Mouse (Mus musculus): ENCODE data around the gene Cdh18. TPM values are rescaled to one million over a fixed set of nuclear protein-coding genes. Genes with fewer than 3 reads are reported as not detected.
"Not testable (repeated sequence)": the region's sequence is repeated elsewhere in the genome, so short reads cannot be mapped to it uniquely, and the experiment has no call there.

Cdh18 gene
- total RNA-seq, 2 experiments from 2014 or later: not detected

DNA sequence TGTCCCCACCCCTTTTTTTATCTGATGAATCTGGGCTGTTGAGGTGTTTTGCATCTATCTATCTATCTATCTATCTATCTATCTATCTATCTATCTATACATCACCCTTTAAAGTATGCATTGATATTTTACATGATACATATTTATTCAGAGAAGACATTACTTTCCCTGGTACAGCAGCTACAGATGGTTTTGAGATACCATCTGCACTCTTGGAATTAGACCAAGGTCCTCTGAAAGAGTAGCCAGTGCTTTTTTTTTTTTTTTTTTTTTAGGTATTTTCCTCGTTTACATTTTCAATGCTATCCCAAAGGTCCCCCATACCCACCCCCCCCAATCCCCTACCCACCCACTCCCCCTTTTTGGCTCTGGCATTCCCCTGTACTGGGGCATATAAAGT is 594.1 kb downstream of the Cdh18 start:
- intact Hi-C loops (cut with DNase I); DNase-seq: not testable (repeated sequence)

DNA sequence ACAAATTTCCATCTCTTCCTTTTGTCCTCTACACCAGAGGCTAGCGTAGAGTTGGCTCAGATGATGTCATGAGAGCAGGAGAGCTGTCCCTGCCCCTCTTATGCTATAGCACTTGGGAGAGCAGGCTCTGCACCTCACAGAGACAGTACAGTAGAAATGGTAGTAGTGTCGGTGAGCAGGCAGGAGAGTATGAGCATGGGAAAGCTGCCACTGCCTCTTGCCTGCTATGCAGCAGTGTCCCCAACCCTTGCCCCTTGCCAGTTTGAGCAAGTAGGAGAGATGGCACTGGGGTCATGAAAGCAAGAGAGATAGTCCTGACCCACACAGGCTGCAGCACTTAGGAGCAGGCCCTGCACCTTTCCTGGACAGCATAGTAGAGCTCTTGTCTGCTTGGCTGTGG is 607.1 kb downstream of the Cdh18 start:
- intact Hi-C loops (cut with DNase I): no loop called here
- no peak for DNase-seq

DNA sequence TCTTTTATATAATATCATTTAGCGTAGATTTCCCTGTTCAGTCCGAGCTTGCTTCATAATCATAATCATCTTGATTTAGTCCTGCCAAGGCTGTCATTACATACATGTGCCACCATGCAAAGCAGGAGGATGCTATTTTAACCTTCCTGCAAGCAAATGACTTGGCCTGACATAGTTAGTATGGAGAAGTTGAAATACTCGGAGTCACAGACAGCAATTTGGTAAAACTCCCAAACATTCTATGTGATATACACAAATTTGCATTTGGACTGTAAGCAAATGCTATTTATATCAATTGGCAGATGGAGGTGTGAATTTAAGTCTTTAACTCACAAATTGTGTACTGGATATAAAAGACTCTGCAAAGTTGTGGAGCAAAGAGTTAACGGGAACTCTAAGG is 616.0 kb downstream of the Cdh18 start:
- intact Hi-C loops (cut with DNase I): no loop called here
- DNase-seq: no peak

DNA sequence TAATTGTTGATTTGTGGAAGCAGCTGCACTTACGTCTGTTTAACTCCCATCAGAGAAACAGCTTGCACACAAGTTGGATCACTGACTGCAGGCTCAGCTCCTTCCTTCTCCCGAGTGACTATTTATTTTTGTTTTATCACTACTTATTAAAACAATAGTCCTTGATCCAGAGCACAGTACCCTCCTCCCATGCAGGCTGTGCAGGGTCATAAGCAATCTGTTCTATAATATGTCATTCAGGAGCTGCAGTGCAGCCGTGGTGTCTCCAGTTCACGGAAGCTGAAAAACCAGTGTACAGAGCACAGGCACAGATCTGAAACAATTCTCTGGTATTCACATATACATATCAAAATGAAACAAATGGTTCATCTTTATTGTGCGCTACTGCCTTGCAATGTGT is 625.8 kb downstream of the Cdh18 start:
- intact Hi-C loops (cut with DNase I): no loop called here
- DNase-seq: no peak

DNA sequence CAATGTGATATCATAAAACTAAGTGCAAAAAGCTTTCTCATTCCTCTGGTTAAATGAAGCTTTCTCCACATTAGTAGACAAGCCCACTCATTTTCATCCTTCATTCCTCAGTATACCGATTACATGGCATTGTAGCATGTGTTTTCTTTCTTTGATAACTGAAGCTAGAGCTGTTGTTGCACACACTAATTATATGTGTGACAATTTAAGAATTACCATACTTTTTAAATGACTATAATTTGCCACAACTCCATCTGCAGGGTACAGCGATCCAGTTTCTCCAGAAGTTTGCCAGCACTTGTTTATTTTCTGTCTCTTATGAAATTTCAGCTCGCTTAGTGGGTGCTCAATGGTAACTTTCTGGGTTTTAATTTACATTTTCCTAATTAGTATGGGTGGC is 663.2 kb downstream of the Cdh18 start:
- DNase-seq: no peak
- intact Hi-C loops (cut with DNase I): no loop called here

DNA sequence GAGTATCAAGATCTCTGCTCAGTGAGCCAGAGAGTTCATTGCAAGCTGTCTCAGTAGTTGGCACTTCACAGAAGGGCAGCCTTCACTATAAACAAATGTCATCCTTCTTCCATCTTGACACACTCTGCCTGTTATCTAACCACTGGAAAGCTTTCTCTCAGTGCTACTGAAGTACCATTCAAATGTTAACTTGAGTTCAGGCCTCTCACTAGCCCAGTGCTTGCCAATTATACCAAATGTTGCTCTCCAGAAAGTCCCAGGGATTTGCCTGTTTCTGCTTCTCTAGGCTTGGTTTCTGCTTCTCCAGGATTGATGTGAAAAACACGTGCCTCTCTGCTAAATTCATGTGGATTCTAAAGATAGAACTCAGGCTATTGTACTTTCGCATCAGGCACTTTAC is 681.8 kb downstream of the Cdh18 start:
- DNase-seq: no peak
- intact Hi-C loops (cut with DNase I): no loop called here

DNA sequence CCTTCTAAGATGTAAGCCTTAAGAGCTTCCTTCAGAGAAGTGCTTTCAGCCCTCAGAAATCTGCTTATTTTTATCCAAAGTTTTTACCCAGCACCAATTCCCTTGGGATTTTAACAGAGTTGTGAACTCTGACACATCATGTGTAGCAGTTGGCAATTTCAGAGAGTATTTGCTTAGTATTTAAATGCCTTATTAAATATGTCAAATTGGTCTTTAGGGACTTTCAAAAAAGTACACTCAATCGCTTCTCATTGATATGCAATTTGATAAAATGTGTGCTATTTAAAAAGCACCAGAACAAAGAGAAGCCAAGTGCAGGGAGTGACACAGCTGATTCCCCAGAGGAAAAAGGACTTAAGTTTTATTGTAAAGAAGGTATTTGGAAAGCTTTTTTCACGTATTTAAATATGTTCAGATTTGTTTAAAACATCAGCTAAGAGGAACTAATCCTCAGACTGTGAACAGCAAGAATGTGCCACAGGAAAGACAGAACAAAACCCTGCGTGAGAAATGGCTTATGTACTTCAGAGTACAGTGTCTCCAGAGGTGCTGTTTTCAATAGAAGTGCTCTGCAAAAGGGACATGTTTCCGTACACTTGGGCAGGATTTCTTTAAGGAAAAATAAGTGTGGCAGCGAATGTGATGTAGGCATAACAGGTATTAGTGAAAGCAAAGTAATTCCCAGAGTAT is 709.1 kb downstream of the Cdh18 start:
- intact Hi-C loops (cut with DNase I): no loop called here
- DNase-seq: no peak

DNA sequence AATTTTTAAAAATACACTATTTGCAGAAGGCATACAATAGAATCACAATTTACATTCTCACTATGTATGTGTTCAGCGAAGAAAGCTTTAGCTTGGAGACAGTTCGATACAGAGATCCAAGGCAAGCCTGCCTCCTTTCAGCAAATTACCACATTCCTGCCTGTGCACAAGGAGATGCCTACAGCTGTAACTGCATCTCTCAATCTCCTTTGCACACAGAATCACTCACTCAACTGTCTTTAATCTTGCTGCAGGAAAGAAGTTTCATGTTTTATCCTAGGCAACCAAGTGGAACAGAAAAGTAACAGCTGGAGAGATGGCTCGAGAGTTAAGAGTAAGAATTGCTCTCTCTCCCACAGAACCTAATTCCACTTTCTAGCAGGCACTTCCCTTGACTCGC is 729.6 kb downstream of the Cdh18 start:
- intact Hi-C loops (cut with DNase I): no loop called here

DNA sequence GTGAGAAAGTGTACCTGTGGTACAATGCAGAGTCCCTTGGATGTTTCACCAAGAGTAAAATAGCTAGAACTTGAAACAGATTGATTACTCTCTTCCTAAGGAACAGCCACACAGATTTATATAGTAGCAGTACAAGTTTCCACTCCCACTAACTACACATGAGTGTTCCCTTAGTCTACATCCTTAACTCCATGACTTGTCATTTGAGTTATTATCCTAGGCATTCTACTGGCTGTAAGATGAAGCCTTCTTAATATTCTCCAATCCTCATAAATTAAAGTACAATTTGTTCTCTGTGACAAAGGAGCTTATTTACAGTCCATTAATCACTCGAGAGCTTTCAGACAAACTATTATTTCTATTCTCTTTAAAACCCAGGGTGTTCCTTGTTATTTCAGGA is 756.2 kb downstream of the Cdh18 start:
- no peak for DNase-seq
- intact Hi-C loops (cut with DNase I): no loop called here

More for the DNA sequence above, 729.6 kb downstream of the Cdh18 start:
- no peak for DNase-seq

DNA sequence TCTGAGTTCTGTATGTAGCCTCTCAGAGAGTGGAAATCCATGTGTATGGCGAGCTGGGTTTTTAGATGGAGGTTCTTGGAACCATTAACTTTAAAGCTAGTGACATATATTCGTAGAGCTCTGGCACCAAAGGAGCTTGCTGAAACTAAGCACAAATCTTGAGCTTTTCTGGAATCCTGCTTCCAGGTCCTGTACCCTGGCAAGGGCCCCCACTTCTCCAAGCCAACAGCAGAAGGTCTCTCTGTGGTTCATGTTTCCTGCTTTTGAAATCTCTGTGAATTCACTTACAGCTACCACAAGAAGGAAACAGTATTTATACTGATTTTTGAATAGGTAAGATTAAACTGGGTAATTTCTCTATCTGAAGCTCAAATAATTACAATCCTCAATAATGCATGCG is 767.9 kb downstream of the Cdh18 start:
- intact Hi-C loops (cut with DNase I): no loop called here
- no peak for DNase-seq

DNA sequence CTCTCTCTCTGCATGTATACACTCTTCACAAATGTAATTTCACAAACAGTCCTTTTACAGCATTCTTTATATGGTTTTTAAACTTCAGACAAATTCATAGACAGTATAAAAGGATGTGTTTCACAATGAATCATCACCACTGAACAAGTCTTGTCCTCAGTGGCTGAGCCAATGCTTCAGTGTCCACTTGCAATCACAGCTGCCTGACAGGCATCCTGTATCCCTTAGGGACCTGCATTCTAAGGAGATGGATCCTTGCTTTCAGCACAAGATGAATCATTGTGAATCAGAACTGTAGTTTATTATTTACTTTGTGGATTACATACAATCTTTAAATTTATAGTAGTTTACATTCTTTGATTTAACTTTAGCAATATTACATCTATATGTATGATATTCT is 768.6 kb downstream of the Cdh18 start:
- DNase-seq: no peak
- intact Hi-C loops (cut with DNase I): no loop called here

DNA sequence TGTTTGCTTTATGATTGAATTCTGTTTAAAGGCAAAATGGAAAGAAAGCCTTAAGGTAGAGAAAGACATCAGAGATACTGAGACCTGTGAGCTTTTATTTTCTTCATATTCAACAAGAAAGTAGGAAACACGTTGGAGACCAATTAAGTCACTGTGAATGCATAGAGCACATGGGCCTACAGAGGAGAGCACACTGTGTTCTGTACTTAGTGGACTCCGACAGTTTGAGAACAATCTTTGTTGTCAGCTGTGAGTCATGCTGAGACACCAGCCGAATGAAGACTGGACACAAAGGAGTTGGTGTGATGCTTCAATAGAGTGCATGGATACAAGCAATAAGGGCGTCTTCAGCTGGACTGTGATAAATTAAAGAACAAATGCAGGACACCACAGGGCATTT is 791.5 kb downstream of the Cdh18 start:
- DNase-seq; intact Hi-C loops (cut with DNase I): not testable (repeated sequence)

DNA sequence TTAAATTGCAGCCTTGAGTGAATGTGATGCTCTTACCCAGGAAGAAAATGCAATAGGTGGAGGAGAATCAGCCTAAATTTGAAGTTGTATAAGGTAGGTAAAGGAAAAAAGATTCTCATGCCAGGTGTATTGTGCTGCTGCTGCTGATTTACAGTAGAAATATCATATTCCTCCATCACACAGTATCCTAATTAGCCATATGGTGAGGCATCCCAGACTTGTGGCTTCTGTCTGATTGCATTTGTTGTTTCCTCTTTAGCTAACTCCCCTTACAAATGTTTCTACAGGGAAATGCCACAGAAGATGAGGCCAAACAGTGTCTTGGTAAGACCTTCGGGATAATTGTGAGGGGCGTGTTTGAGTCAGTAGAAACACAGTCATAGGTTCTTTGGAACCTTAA is 802.3 kb downstream of the Cdh18 start:
- intact Hi-C loops (cut with DNase I): no loop called here
- DNase-seq: no peak

DNA sequence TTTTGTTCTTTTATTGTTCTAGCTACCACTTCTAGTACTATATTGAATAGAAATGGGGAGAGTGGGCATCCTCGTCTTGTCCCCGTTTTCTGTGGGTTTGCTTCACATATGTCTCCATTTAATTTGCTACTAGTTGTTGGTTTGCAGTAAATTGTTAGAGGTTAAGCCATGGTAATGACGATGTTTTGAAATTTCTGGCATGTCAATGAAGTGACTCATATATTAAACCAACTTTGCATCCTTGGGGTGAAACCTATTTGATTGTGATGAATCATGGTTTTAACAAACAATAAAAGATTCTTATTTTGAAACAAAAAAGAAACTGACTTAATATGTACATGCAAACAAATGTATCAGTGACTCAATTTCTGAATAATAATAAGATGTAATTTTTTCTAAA is 817.5 kb downstream of the Cdh18 start:
- intact Hi-C loops (cut with DNase I): no loop called here
- DNase-seq: no peak

DNA sequence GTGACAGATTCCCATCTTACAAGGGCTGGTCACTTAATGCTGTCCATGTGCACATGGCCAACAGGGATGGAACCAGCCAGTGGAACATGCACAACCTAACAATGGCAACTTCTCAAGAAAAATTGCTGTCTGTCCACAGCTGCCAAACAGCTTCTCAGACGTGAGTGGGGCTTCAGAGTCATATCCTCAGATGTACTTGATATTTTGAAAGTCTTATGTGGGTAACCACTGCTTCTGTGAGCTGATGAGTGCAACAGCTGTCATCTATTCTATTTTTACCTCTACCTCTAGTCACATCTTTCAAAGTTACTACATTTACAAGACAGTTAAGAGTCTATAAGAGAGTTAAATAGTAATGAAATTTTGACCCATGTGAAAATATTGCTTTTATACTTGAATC is 818.9 kb downstream of the Cdh18 start:
- intact Hi-C loops (cut with DNase I): no loop called here
- no peak for DNase-seq

DNA sequence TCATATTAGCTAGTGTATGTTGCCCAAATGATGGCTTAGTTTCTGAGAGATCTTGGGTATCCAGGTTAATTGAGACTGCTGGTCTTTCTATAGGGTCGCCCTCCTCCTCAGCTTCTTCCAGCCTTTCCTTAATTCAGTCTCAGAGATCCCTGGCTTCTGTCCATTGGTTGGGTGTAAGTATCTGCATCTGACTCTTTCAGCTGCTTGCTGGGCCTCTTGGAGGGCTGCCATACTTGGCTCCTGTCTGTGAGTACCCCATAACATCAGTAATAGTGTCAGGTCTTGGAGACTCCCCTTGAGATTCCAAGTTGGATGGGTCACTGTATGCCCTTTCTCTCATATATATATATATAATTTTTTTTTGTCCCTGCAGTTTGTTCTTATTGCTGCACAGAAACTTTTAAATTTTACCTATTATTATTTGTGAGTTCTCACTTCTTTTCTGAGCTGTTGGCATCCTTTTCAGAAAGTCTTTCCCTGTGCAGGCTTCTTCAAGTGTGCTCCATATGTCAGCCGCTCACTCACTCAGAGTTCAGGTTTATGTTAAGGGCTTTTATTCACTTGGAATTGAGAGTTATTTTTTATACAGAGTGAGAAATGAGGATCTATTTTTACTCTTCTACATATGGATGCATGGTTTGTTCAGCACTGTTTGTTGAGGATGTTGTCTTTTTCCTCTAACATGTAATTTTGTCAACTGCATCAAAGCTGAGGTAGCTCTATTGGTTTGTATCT is 829.4 kb downstream of the Cdh18 start:
- intact Hi-C loops (cut with DNase I): no loop called here
- no peak for DNase-seq

DNA sequence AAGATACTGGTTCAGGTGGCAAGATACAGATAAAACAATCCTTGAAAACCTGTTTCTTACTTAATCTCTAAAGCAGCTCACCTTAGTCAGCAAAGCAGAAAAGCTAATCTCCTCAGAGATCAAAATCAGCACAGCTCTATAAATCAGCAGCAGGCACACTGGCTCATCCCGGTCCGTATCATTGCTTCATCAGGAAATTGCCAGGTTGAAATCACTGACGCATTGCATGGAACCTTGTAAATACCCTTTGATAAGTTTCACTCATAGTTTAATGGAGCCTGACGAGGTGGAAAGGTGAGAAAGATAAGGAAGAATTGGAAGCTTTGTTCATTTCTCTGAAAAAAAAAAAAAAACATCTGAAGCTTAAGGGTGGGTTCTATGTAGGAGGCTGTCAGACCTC is 837.0 kb downstream of the Cdh18 start:
- intact Hi-C loops (cut with DNase I): no loop called here
- DNase-seq: no peak

DNA sequence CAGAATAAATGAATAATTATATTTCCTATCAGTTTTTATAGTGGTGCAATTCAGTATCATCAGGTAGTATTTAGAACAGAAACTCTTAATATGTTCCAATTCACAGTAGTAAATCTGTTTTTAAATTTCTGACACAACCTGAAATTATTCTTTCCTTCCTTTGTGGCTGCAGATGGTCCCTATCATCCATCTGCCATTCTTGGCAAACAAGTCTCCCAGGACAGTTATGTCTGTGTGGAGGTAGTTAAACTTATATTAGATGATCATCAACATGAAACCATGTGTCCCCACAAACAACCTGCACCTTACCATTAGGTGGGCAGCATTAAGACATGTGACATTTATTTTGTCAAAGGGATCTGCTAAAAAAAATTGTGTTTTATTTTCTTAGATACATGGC is 847.8 kb downstream of the Cdh18 start:
- intact Hi-C loops (cut with DNase I): no loop called here
- DNase-seq: no peak

DNA sequence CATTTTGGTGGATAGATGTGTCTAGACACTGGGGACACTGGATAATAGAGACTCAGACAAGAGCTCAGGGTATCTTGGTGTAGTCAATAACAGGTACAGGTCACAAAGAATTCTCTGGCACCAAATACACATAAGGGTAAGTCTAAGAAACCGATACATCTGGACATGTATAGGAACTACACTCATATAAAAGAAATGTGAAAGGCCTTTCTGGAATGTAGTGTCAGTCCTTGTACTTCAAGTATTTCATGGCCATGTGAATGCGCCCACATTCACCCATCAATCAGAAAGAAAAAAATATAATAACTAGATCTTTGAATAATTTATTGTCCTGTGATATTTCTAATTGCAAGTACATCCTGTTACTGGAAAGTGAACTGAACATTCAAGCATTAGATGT is 855.0 kb downstream of the Cdh18 start:
- DNase-seq: no peak
- intact Hi-C loops (cut with DNase I): no loop called here

DNA sequence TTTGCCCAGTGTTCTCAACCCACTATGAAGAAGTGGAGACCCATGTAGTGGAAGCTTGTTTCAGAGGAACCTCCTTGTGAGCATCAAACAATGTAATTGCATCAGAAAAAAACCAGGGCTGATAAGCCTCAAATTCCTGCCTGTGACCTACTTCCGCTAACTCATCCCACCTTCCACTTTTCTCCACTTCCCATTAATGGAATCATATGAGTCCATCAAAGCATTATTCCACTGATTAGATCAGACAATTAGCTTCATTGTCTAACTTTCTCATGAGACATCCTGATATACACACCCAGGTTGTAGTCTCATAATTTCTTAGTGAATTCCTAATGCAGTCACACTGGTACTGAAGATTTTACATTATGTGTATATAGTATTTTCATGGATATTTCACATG is 859.4 kb downstream of the Cdh18 start:
- intact Hi-C loops (cut with DNase I): no loop called here
- no peak for DNase-seq

DNA sequence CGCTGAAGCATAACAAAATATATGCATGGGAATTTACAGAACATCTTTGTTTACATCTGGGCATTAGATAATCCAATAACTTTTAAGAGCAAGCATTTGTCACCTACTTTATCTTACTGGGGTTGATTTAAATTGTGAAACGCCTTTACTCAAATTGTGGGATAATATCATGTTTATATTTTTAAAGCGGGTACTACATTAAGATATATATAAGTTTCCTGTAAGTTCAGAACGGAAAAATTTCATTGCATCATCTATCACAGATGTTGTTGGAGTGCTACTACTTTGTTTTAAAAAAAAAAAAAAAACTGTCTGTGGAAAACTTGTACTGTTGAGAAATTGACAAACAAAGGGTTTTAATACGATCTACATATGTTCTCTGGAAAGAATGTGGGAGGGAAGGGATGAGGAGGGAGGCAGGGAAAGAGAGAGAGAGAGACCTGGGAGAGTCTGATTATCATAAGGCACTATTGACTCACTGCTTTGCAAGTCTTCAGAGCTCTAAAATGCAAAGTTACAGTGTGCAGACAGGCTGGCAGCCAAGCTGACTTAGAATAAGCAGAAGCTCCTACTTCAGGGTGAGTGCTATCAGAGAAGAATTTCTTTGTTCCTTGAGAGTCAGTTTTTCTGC is 867.7 kb downstream of the Cdh18 start:
- no peak for DNase-seq
- intact Hi-C loops (cut with DNase I): no loop called here

DNA sequence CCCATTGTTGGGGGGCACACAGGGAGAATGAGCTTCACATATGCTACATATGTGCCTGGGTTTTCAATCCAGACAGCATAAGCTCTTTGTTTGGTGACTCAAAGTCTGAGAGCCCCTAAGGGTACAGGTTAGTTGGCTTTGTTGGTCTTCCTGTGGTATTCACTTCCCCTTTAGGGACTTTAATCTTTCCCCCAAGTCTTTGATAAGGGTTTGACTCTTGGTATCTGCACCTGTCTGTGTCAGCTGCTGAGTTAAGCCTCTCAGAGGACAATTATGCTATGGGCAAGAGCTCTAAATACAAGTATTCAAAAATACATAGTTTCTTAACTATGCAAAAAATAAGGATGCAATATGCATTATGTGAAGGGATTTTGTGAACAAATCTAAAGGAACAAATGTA is 869.3 kb downstream of the Cdh18 start:
- intact Hi-C loops (cut with DNase I): no loop called here

More for the DNA sequence above, 869.3 kb downstream of the Cdh18 start:
- no peak for DNase-seq

Measured in heart, postnatal 36 days (tissue).